Mouse (Mus musculus) kidney, postnatal 36 days (tissue): Measurements from ENCODE around the gene Gm10188.

ENCODE experiments used
- DNase-seq, 2 experiments: peaks; one replicate each; pipeline ENCODE4 v3.0.0; 2021 to 2022; ENCODE audit warnings: mixed read lengths in 2 of 2

Gene Gm10188

DNA sequence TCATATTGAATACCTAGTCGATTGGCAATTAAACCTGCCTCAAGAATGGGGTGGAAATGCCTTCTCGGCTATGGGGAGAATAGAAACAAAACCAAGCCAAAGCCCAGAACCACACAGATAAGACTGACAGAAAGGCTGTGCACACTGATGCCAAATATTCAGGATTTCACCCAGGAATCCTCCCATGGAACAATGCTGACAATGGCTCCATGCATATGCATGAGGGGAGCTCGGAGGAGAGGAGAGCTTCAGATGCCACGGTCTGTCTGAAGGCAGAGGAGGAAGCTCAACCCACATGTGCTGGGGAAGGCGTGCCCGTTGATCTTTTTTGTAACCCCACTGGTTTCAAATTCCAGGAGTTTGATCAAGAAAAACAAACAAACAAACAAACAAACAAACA lies 7.4 kb downstream of the Gm10188 start:
- DNase-seq = no peak

DNA sequence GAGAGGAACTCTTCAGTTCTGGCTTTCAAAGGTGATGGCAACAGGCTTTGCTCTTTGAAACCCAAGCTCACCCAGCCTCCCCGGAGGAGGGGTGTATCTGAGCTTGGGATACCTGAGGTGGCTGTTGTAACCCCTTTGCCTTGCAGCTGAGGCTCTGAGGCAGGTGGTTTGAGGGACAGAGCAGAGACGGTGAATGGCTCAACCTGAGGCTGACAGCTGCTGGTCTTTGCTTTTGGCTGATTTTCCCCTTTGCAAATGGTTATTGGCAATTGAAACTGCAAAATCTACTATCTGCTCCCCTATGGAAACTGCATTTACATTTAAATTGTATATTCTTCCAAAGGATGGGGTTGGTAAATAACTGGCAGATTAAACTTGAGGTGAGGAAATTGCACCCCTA lies 7.9 kb downstream of the Gm10188 start:
- DNase-seq = no peak

DNA sequence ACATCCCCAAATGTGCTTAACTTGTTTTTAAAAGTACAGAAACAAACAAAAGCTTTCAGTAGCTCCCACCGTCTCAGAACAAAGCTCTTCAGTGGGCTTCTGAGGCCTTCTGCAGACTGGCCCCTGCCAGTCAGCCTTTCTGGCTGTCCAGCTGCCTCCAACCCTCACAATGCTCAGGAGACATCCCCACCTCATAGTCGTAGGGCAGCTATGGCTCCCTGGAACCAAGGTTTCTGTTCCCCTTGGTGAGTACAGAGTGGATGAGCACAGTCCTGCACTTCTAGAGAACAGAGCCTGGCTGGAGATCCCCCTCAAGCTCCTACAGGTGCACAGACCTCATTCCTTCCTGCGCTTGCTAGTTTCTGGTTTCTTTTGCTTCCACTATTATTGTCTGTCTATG lies 13.3 kb downstream of the Gm10188 start:
- DNase-seq = no peak

DNA sequence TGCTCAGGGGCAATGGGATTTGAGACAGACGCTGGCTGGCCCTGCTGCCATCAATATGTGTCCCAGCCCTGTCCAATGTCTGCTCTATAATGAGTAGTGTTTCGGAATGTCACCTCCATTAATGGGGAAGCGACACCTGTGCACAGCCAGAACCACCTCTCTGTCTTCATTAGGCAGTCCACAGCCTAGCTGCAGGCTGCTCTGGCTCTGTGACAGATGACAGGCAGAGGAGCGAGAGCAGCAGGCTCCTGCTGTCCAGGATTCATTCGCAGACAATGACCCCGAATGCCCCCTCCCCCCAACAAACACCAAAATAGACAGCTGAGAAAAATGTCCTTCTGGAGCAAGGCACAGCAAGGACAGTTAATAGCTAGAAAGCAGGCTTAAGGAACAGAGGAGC lies 16.5 kb downstream of the Gm10188 start:
- DNase-seq = no peak

DNA sequence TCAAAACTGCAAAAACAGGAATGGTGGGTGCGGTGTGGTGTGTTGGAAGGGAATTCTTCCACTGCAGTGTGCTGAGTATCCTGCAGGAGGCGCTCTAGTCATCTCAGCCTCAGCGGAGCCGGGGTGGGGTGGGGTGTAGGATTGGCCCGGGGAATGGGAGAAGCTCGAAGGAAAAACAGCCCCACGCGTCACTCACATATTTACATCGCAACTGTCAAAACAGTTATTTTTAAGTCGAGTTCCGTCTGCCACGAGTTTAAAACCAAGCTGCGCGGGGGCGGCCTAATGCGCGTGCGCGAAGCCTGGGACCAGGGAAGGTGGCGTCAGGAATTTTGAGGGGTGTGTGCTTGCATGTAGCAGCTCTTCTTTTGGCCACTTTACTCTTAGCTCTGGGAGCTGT lies 17.3 kb downstream of the Gm10188 start:
- peak; percentile 34 to 76 for DNase-seq

DNA sequence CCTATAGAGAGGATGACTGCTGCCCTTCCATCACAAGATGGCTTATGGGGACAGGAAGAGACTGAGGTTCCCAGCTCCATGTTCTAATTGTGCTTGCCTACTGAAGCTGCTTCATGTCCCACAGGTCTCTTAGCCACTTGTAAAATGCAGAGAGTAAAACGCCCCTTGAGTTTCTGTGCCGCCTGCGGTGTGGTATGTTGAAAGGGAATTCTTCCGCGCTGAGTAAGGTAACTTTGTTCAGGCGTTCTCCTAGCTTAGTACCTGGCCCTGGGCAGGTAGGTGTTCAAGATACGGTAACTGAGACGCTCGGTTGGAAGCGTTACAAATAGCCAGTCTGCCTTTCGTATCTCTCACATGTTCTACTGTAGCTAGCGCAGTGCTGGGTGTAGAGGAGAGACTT lies 17.9 kb downstream of the Gm10188 start:
- no peak for DNase-seq

DNA sequence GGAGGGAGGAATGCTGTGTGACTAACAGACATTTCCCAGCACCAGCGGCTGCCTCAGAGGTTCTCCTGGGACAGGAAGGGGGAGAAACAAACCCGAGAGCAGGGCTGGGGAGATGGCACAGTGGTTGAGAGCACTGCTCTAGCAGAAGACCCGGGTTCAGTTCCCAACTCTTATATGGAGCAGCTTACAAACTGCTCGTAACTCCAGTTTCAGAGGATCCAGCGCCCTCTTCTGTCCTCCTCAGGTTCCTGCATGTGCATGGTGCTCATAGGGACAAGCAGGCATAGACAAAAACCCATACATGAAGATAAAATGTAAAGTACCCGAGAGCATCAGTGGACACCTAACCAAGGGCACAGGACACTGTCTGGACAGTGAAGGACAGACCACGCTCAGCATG lies 18.6 kb downstream of the Gm10188 start:
- DNase-seq = peak; percentile 58 to 64

DNA sequence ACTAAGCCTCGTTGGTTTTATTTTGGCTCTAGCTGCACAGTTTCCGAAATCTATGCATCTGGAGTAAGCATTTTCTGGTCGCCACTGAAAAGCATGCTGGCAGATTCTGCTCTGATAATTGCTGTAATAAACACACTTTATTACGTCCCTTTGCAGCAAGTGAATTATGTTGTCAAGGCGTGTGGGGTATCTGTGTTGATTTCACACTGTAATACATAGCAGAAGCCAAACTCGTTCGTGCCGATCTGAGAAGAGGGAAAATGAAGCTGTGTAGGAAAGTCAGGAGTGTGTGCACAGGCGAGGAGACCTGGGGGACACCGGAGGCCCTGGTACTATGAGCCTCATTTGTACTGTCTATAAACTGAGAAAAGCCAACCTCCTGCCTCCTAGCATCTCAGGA lies 20.2 kb downstream of the Gm10188 start:
- DNase-seq = no peak

DNA sequence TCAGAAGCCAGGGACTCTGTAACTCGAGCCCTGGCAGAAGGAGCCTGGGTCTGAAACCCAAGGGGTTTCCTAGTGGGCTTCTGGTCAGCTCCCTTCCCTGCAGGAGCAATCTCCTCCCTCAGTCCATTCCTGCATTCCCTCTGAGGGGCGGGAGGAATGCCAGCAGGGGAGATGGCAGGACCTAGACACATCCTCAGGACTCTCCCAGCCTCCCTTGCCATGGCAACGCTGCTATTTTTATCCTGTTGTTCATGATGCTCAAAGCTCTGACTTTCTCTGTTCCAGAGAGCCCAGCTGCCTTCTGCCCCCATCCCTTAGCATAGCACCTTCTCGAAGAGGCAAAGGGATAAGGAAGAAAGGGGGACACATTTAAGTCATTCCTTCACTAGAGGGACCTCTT lies 21.4 kb downstream of the Gm10188 start:
- no peak for DNase-seq

DNA sequence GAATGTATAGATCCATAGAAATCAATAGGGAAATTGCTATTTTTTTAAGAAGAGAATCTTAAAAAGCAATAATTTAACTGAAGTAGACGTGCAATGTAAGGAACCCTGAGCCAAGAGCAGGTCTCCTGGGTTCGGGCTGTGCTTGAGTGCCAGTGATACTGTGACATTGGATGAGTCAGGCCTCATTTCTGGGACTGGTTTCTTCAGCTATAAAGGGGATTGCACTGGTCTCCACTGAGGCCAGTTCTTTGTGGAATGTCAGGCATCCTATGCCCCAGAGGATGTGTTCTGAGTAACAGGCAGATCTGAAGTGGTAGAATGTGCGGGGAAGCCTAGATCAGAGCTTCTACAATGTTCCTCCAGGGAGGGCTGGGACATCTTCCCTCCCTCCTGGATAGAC lies 22.7 kb downstream of the Gm10188 start:
- no peak for DNase-seq

DNA sequence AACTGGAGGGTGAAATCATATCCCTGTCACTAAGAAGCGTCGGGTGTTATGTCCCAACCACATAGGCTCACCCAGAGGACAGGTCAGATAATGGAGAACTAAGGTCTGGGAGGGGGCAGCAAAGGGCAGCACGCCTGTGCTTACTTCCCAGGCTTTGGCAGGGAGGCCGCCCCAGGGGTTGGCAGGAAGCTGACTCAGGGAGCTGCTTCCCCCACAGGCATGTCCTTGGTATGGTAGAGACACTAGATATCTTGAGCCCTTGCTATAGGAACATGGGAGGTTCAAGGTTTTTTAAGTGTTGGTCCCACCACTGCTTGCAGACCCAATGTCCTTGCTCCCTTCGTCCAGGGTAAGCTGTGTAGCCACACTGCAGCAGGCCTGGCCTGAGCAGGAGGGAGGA lies 23.6 kb downstream of the Gm10188 start:
- no peak for DNase-seq

DNA sequence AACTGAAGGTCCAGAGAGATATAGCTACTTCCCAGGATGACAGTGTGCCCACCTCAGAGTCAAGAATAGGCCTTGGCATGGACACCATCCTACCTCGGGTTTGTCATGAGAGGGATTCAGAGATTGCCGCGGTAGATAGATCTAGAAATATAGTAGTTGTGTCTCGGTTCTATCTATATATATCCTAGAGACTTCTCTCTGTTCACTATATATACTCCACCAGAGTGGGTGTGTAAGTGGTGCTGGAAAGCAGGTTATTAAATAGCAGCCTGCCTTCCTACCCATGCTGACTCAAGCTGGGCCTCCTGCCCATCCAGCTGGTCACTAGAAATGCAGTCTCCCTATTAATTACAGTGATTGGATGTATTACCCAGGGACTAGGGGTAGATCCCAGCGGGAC lies 26.8 kb downstream of the Gm10188 start:
- no peak for DNase-seq

DNA sequence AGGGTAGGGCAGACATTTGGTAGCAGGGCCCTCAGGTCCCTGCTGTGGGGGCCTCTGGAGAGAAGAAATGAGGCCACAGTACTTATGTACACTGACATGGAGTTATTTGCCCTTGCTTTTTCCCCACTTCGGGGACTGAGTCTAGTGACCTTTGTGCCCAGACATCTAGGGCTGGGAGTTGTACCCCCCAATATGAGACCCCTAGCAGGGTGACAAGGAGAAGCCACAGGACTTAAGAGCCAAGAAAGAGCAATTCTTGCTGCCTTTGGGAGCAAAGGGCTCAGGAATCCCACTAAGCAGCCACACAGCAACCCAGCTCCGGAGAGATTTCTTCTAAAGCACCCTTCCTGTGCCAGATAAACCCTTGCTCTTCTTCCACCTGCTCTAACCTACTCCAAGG lies 27.6 kb downstream of the Gm10188 start:
- DNase-seq = no peak

DNA sequence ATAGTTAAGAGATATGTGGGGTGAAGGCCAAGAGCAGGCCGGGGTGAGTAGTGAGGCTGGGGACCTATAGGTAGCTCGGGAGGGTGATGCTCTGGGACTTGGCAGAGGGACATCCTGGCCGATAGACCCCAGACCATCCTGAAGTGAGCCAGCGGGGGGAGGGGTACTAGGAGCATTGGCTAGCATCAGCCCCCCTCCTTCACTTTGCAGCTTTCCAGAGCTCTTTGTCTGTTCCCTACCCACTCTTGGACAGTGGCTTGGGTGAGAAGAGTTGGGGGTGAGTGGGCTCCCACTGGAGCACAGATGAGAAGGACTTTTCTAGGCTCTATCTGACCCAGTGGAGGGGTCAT lies 28.1 kb downstream of the Gm10188 start:
- no peak for DNase-seq

DNA sequence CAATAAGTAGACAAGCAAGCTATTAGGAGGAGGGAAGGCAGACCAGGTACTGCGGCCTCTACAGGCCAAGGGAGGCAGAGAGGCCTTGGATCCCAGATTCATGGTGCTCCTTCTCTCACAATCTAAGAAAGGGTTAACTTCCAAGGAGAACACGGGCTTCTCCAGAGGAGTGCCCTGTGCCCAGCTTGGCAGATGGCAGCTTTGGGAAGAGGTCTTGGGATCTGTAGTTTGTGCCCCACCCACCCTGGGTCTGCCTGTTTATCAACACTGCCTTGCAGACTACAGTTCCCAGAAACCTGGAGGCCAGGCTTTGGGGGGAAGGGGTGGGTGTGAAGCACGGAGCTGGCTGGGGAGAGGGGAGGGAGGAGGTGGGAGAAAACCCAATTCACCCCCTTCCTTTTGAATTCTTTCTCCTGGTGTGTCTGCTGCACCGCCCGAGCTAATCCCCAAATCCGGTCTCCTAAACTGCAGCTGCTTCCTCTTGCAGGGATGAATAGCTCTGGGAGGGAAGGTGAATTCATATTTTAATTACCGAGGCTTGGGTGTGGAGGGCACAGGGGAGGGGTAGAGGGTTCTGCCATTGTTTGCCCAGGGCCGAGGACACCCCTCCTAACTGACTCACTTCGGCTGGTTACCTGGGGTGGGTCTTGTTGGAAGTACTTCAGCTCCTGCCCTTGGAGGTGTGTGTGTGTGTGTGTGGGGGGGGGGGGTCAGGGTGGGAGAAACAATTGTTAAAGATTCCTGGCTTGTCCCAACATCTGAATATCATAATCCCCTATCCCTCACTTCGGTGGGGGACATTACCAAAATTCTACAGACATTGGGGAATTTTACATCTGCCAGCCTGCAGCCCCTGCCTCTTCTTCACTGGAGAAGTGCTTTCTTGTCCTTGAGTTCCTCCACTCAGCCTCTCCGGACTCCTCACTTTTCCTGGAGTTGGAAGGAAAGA lies 28.7 kb downstream of the Gm10188 start:
- no peak for DNase-seq

DNA sequence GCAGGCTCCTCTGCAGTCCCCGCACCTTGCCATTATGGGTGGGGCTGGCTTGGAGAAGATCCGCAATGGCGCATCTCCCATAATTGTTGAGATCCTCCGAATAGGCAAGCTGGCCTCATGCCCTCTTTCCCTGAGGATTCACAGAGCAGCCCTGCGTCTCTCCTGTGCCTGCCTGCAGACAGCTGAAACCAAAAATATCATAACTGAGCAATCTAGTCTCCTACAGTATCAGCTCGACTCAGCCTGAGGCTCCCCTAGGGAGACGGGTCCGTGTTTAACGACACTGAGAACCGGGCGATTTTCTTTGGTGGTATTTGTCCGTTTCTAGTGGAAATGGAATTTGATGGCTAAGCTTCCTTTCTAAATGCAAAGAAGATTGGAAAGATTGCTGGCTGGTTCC lies 29.6 kb downstream of the Gm10188 start:
- DNase-seq = no peak

DNA sequence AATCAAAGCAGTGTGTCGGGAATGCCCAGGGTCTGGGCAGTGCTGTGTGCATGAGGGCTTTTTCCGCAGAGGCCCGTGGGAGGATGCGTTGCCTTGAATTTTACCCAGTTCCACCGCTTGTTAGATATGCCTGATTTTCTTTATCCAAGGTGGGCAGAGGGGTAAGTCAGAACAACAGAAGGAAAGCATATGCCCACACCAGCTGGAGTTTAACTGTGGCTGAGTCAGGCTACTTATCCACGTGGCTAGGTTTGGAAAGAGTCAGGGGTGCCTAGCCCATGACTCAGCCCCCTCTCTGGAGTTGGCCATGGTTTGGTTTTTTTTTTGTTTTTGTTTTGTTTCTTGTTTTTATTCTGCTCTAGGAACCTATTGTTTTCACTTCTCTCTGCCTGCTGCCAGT lies 30.3 kb downstream of the Gm10188 start:
- no peak for DNase-seq

DNA sequence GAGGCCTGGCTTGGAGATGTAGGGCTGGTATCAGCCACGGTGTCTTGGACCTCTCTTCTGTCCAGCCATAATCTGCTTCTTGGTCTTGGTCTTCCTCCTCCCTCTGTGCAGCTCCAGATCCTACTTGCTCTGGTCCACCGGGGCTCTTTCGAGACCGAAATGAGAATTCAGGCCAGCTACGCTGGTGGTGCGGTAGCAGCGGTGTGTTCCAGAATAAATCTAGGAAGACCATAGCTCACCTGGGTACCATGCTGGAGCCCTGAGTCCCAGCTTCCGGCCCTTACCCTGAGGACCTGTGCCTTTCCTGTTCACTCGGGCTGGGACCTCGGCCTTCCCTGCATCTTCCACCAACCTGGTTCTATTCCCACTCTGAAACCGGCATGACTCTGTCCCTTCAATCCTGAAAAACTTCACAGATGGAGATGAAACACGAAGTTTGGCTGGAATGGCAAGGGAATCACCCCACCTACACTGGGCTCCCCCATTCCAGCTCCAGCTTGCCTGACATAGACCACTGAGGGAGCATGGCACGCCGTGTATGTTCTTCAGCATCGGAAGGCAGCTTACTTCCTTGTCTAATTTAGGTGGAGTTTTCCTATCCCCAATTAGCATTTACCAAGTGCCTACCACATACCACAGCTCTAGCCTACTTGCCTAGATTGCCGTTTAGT lies 31.0 kb downstream of the Gm10188 start:
- DNase-seq = no peak

DNA sequence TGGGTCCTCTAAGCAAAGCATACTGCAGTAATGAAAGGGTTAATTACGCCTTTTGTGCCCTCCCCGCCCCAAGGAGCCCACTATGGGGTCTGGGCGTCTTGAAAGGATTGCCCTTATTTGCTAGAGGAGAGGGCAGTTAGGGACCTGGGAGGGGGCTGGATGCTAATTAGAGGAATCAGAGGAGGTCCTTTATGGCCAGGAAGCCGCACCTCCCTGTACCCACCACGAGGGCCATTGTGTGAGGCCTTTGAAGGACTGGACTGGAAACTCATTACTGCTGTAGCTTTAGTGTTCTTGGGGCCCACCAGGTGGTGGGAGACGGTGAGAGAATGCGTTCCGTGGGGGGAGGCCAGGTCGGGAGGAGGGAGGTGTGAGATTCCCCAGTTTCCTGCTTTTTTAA lies 31.9 kb downstream of the Gm10188 start:
- no peak for DNase-seq

DNA sequence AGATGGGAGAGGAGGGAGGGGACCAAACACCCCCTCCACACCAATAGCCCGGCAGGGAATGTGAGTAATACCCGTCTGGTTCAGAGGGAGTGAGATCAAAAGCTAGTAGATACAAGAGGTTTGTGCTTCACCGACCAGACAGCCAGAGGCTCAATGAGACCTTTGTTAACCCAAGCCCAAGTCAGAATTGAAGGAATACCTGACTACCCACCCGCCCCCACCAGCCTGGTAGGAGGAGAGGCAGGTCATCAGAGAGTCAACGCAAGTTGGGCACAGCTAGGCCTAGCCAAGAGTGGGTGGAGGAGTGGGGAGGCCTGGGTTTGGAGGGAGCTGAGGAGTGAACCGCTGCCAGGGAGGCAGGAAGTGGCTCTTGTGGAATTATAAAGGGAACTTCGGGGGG lies 33.2 kb downstream of the Gm10188 start:
- no peak for DNase-seq

DNA sequence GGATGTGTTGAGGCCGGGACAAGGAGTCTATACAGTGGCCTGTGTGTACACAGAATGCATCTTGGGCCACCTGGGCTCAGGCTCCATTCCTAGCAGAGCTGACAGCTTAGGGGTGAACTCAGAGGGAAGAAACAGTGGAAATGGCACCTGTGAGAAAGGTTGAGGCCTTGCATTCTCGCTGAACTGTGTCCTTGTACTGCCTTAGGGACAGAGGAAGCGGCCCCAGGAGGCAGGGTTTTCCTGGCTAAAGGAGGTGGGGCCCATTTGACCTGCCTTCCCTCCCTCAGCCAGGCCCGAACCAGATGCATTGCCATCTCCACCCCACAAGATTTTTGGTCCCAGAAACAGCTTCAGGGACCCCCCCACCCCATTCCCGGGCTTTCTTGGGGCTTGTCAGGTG lies 33.9 kb downstream of the Gm10188 start:
- no peak for DNase-seq

DNA sequence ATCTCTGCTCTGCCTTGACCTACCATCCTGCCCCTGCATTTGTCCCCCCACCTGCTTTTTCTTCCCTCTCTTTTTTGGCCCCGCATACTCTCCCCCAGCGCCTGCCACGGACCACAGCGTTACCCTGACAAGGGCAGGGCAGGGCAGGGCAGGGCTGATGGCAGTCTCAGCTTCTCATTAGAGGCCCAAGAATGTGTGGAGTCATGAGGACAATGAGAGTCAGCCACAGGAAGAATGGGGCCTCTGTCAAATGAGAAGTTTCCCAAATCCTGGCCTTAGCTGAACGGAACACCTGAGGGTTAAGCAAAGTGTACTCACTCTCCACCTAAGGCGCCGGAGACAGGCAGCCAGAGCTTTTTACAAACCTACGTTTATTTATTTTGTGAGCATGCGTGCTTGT lies 34.5 kb downstream of the Gm10188 start:
- no peak for DNase-seq

DNA sequence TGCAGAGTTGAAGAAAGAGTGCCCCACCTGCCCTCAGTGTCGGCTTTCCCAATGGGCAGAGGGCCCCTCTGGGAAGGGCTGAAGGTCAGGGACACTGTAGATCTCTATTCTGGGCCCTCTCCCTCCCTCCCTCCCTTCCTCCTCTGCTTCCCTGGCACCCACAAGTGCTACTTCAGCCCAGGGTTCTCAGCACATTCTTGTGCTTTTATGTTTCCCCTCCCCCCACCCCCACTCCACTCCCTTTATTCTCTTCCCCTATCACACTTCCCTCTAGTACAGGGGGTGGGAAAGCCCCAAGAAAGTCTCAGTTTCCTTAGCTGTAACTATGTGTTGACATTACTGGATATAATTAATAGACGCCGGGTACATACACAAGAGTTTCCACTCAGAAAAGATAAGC lies 34.9 kb downstream of the Gm10188 start:
- no peak for DNase-seq

DNA sequence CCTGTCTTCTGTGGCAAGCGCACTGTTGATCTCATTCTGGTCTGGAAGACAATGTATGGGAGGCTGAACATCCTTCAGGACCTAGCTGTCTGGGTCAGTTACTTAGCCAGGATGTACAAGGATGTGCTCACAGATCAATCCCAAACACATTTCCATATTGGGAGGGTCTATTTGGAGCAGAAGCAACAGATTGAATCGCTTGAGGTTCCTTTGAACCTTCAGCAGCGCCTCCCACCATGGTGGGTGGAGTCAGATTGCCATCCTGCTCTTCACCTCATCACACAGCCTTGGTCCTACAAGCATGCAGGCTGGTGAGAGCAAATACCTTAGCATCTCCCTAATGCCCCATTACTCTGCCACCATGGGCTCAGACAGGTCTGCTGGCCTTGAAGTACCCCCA lies 35.8 kb downstream of the Gm10188 start:
- no peak for DNase-seq
